In genomic region chr1:180767541-180768333, GRCm38 (mm10) we compare ENCODE assay signal across 8 mouse cellular contexts. TPM values are rescaled to one million over a fixed set of nuclear protein-coding genes. Genes with fewer than 3 reads are reported as not detected.
DNase-seq lines count a peak whose midpoint lies in the region; ATAC-seq and TF ChIP-seq lines count a peak whose summit lies in the region.

No protein-coding gene starts in this region.

- peaks cover 21% of the 10 kb centered on the region for H3K4me1 ChIP-seq in heart, embryonic 12.5 days (replicated peaks)
- H3K4me1 ChIP-seq in ES-Bruce4 (ENCODE audit: control insufficient read depth, insufficient read depth, low read length): no peaks in the 10 kb centered on the region
- H3K4me1 ChIP-seq in embryonic facial prominence, embryonic 13.5 days: peaks cover 22% of the 10 kb centered on the region
- H3K4me1 ChIP-seq in kidney, postnatal 0 days (replicated peaks; ENCODE audit: insufficient read depth, low read length): peaks cover 14% of the 10 kb centered on the region; the same call in 1 of the 2 replicates
- no peaks in the 10 kb centered on the region for H3K4me1 ChIP-seq in midbrain, postnatal 0 days (ENCODE audit: insufficient read depth, low read length)

- WGBS in heart, embryonic 12.5 days: 17% methylated on average over 10 of the region's 10 CpGs
- 12% methylated on average over 10 of the region's 10 CpGs for WGBS in embryonic facial prominence, embryonic 13.5 days
- WGBS in kidney, postnatal 0 days: 9% methylated on average over 10 of the region's 10 CpGs
- WGBS in midbrain, postnatal 0 days: 18% methylated on average over 10 of the region's 10 CpGs

- no peaks in the 10 kb centered on the region for H3K9me3 ChIP-seq in heart, embryonic 12.5 days (replicated peaks)
- H3K9me3 ChIP-seq in ES-Bruce4 (replicated peaks; ENCODE audit: control insufficient read depth, insufficient read depth, low read length, poor library complexity, severe bottlenecking): no peaks in the 10 kb centered on the region; the same call in 1 of the 2 replicates
- no peaks in the 10 kb centered on the region for H3K9me3 ChIP-seq in embryonic facial prominence, embryonic 13.5 days
- no peaks in the 10 kb centered on the region for H3K9me3 ChIP-seq in kidney, postnatal 0 days (replicated peaks; ENCODE audit: low read length)
- H3K9me3 ChIP-seq in midbrain, postnatal 0 days (ENCODE audit: low read length): no peaks in the 10 kb centered on the region

- no peak for DNase-seq in heart, postnatal 36 days
- DNase-seq in kidney, postnatal 0 days (ENCODE audit: low spot score): peak; percentile 83
- DNase-seq in midbrain, postnatal 0 days (ENCODE audit: low spot score): peak; percentile 15
- DNase-seq in layer of hippocampus, adult 11-12 months (ENCODE audit: low spot score): no peak
- no peak for DNase-seq in right cerebral cortex, postnatal 14 days

- peak; percentile 17; the same call in 1 of the 2 replicates for ATAC-seq in heart, embryonic 12.5 days (ENCODE audit: insufficient number of reproducible peaks, low FRiP score)
- no peak for ATAC-seq in embryonic facial prominence, embryonic 13.5 days (ENCODE audit: insufficient number of reproducible peaks, insufficient read depth, low FRiP score, low TSS enrichment, low read depth)
- peak; percentile 53 for ATAC-seq in kidney, postnatal 0 days (replicated peaks; ENCODE audit: low FRiP score, low read depth)
- ATAC-seq in midbrain, postnatal 0 days (ENCODE audit: low FRiP score): peak; percentile 41; the same call in 1 of the 2 replicates

- H3K4me2 ChIP-seq in heart, embryonic 12.5 days: peak overlapping the region; percentile 80
- H3K4me2 ChIP-seq in embryonic facial prominence, embryonic 13.5 days: peak overlapping the region; percentile 81
- peak overlapping the region; percentile 79 for H3K4me2 ChIP-seq in kidney, postnatal 0 days (ENCODE audit: low read length)
- H3K4me2 ChIP-seq in midbrain, postnatal 0 days (ENCODE audit: low read depth, low read length, poor library complexity, severe bottlenecking): peak overlapping the region; percentile 74

- H3K36me3 ChIP-seq in heart, embryonic 12.5 days: no peaks in the 10 kb centered on the region
- no peaks in the 10 kb centered on the region for H3K36me3 ChIP-seq in ES-Bruce4 (ENCODE audit: control insufficient read depth, insufficient read depth, low read length, poor library complexity, severe bottlenecking)
- H3K36me3 ChIP-seq in embryonic facial prominence, embryonic 13.5 days: no peaks in the 10 kb centered on the region
- H3K36me3 ChIP-seq in kidney, postnatal 0 days (ENCODE audit: insufficient read depth, low read length): no peaks in the 10 kb centered on the region
- H3K36me3 ChIP-seq in midbrain, postnatal 0 days (ENCODE audit: insufficient read depth, low read length): no peaks in the 10 kb centered on the region

- no peak overlapping the region; the same call in 1 of the 2 replicates for H3K27ac ChIP-seq in heart, embryonic 12.5 days (ENCODE audit: poor library complexity, severe bottlenecking)
- H3K27ac ChIP-seq in ES-Bruce4 (ENCODE audit: insufficient read depth, low read length): no peak overlapping the region
- H3K27ac ChIP-seq in embryonic facial prominence, embryonic 13.5 days: 0 out of 2 replicates have a peak overlapping the region, but pooled peaks have one; percentile 34
- H3K27ac ChIP-seq in kidney, postnatal 0 days: peak overlapping the region; percentile 91
- H3K27ac ChIP-seq in midbrain, postnatal 0 days (ENCODE audit: low read depth, low read length): peak overlapping the region; percentile 72

- TF ChIP-seq CTCF in ES-Bruce4 (IDR thresholded peaks at IDR 0.05; ENCODE audit: low read depth, low read length): no peak
- peak; percentile 24; the same call in 1 of the 2 replicates for TF ChIP-seq CTCF in kidney, postnatal 0 days (IDR thresholded peaks at IDR 0.05; ENCODE audit: low read depth)
- TF ChIP-seq CTCF in midbrain, postnatal 0 days (IDR thresholded peaks at IDR 0.05): peak; percentile 35

- peak overlapping the region; percentile 58 for H3K4me3 ChIP-seq in heart, embryonic 12.5 days
- peak overlapping the region; percentile 88 for H3K4me3 ChIP-seq in ES-Bruce4 (ENCODE audit: low read depth, low read length)
- H3K4me3 ChIP-seq in embryonic facial prominence, embryonic 13.5 days: peak overlapping the region; percentile 51
- peak overlapping the region; percentile 48 for H3K4me3 ChIP-seq in kidney, postnatal 0 days (replicated peaks; ENCODE audit: low read depth, low read length)
- peak overlapping the region; percentile 41 for H3K4me3 ChIP-seq in midbrain, postnatal 0 days (ENCODE audit: low read depth, low read length)

- no peak for TF ChIP-seq EP300 in ES-Bruce4 (IDR thresholded peaks at IDR 0.05; ENCODE audit: insufficient read depth, low read depth, low read length)

- peaks cover 3% of the 10 kb centered on the region; the same call in 1 of the 2 replicates for H3K27me3 ChIP-seq in heart, embryonic 12.5 days (replicated peaks)
- no peaks in the 10 kb centered on the region for H3K27me3 ChIP-seq in ES-Bruce4 (ENCODE audit: control insufficient read depth, insufficient read depth, low read length, poor library complexity, severe bottlenecking)
- peaks cover 6% of the 10 kb centered on the region for H3K27me3 ChIP-seq in embryonic facial prominence, embryonic 13.5 days
- no peaks in the 10 kb centered on the region for H3K27me3 ChIP-seq in kidney, postnatal 0 days (ENCODE audit: insufficient read depth, low read length)
- H3K27me3 ChIP-seq in midbrain, postnatal 0 days (ENCODE audit: insufficient read depth, low read length): peaks cover 6% of the 10 kb centered on the region; the same call in 1 of the 2 replicates

- TF ChIP-seq POLR2A in ES-Bruce4 (IDR thresholded peaks at IDR 0.05; ENCODE audit: insufficient read depth, low read length): no peak

- intact Hi-C loops in heart, postnatal 36 days (cut with DNase I): loop anchor here (2.0 kb wide), 2 partner anchors 43 to 83 kb away; partner anchors contain the start of gene Sde2

- peak overlapping the region; percentile 78 for H3K9ac ChIP-seq in heart, embryonic 12.5 days
- peak overlapping the region; percentile 68 for H3K9ac ChIP-seq in ES-Bruce4 (ENCODE audit: low read depth, poor library complexity, severe bottlenecking)
- peak overlapping the region; percentile 74 for H3K9ac ChIP-seq in embryonic facial prominence, embryonic 13.5 days
- H3K9ac ChIP-seq in kidney, postnatal 0 days (ENCODE audit: low read depth, low read length): peak overlapping the region; percentile 71
- peak overlapping the region; percentile 69 for H3K9ac ChIP-seq in midbrain, postnatal 0 days (replicated peaks; ENCODE audit: low read length, poor library complexity, severe bottlenecking)

RNA-seq across cellular contexts. Expression of gene Acbd3, which starts 41.9 kb away (rescaled TPM):
- polyA plus RNA-seq in heart, embryonic 12.5 days (2016; fragmentation: Nextera tagmentation; extraction: Ambion mirVana): 29.2 and 29.7 TPM in 2 replicates
- total RNA-seq in heart, postnatal 36 days (2021): 10 to 100 TPM; 22.5 to 23.4 TPM
- polyA plus RNA-seq in ES-Bruce4 (2011; ENCODE audit: insufficient read depth, insufficient read length, low read depth, missing spikeins): 44.8 and 47.7 TPM in 2 replicates
- polyA plus RNA-seq in embryonic facial prominence, embryonic 13.5 days (2015; fragmentation: Nextera tagmentation; extraction: Ambion mirVana): 24.1 and 25.5 TPM in 2 replicates
- 18.5 and 19.6 TPM in 2 replicates for polyA plus RNA-seq in kidney, postnatal 0 days (2015; fragmentation: Nextera tagmentation; extraction: Ambion mirVana)
- total RNA-seq in midbrain, postnatal 0 days (2014; rRNA removed): 30.0 and 42.5 TPM in 2 replicates
- 15.8 and 18.8 TPM in 2 replicates for polyA plus RNA-seq in midbrain, postnatal 0 days (2015; fragmentation: Nextera tagmentation; extraction: Ambion mirVana)

RNA-seq across cellular contexts. Expression of gene H3f3a, which starts 46.0 kb away (rescaled TPM):
- polyA plus RNA-seq in heart, embryonic 12.5 days (2016; fragmentation: Nextera tagmentation; extraction: Ambion mirVana): 1,616 and 1,670 TPM in 2 replicates
- total RNA-seq in heart, postnatal 36 days (2021): 100 to 1,000 TPM; 457 to 506 TPM
- polyA plus RNA-seq in ES-Bruce4 (2011; ENCODE audit: insufficient read depth, insufficient read length, low read depth, missing spikeins): 679 and 698 TPM in 2 replicates
- 2,801 and 3,318 TPM in 2 replicates for polyA plus RNA-seq in embryonic facial prominence, embryonic 13.5 days (2015; fragmentation: Nextera tagmentation; extraction: Ambion mirVana)
- 2,528 and 2,557 TPM in 2 replicates for polyA plus RNA-seq in kidney, postnatal 0 days (2015; fragmentation: Nextera tagmentation; extraction: Ambion mirVana)
- total RNA-seq in midbrain, postnatal 0 days (2014; rRNA removed): 1,783 and 3,084 TPM in 2 replicates
- polyA plus RNA-seq in midbrain, postnatal 0 days (2015; fragmentation: Nextera tagmentation; extraction: Ambion mirVana): 1,997 and 2,039 TPM in 2 replicates

Comparison
In these comparisons a context has a peak if more than half of its experiments do, and no peak if none do; other contexts are left out.
1. H3K27ac ChIP-seq: peak in embryonic facial prominence, embryonic 13.5 days (single experiment), kidney, postnatal 0 days (single experiment) and midbrain, postnatal 0 days (single experiment); none in heart, embryonic 12.5 days (single experiment) and ES-Bruce4 (single experiment).
2. DNase-seq: peak in kidney, postnatal 0 days (single experiment) and midbrain, postnatal 0 days (single experiment); none in heart, postnatal 36 days (0 of 2), layer of hippocampus, adult 11-12 months (single experiment) and right cerebral cortex, postnatal 14 days (single experiment).
3. Peak in every context shown above with its lines, with median percentiles within 50 percentile points of each other: H3K4me2 ChIP-seq, H3K4me3 ChIP-seq and H3K9ac ChIP-seq.